Mouse (Mus musculus): ENCODE data around the gene Col6a1. TPM values are rescaled to one million over a fixed set of nuclear protein-coding genes. Genes with fewer than 3 reads are reported as not detected.

The Col6a1 gene
- polyA plus RNA-seq, 1 experiment from 2014 or later, result 90.9 TPM

Other genes starting within 250 kb of the Col6a1 start
- gene Lss, start 194.6 kb downstream of the Col6a1 start, polyA plus RNA-seq (2015; fragmentation: Nextera tagmentation; extraction: Ambion mirVana), result 8.3 and 9.6 TPM in 2 replicates
- not detected in 2 replicates for gene Spatc1l, start 163.9 kb downstream of the Col6a1 start, polyA plus RNA-seq (2015; fragmentation: Nextera tagmentation; extraction: Ambion mirVana)
- 3.3 and 3.5 TPM in 2 replicates for gene Ftcd, start 150.5 kb downstream of the Col6a1 start, polyA plus RNA-seq (2015; fragmentation: Nextera tagmentation; extraction: Ambion mirVana)
- gene Col6a2, start 102.5 kb downstream of the Col6a1 start, polyA plus RNA-seq (2015; fragmentation: Nextera tagmentation; extraction: Ambion mirVana), result 90.2 and 125 TPM in 2 replicates
- 9.4 and 18.0 TPM in 2 replicates for gene Pcbp3, start 235.7 kb upstream of the Col6a1 start, polyA plus RNA-seq (2015; fragmentation: Nextera tagmentation; extraction: Ambion mirVana)